Mouse (Mus musculus): ENCODE measurements around the gene Entpd4b.
"Not testable (repeated sequence)": the region's sequence is repeated elsewhere in the genome, so short reads cannot be mapped to it uniquely, and the experiment has no call there.

Entpd4b gene

DNA sequence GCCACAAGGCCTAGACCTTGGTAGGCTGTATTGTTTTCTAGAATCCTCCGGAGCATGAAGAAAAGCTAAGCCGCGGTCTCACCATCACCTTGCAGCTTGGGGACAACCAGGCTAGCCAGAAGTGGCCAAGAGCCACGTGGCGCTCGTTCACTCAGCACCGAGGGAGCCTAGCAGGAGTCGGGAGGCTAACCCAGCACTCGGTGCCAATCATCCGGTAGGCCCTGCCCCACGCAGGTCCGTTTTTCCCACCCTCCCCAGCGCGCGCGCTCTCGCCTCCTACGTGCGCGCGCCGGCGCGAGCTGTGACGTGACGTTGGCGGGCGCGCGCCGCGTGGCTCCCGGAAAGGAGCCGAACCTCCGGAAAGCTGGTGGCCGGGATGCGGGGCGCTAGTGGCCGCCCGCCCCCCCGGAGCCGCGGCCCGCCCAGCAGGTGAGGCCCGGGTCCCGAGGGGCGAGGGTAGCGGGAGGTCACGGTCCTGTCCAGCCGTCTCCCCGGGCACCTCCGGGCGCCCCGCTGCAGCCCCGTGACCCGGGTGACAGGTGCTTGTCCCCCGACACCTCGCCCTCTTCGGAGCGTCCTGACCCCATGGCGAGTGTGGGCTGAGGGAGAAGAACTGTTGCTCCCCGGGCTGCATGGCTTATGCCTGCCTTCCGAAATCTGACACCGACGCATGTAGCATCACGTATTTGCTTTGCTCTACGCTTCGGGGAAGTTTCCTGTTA is at the start of gene Entpd4b:
Entpd4b (plus strand) TSS at position 315 of the 722 bp plus-strand sequence.
- DNase-seq (ENCODE audit: low spot score), result not testable (repeated sequence)

DNA sequence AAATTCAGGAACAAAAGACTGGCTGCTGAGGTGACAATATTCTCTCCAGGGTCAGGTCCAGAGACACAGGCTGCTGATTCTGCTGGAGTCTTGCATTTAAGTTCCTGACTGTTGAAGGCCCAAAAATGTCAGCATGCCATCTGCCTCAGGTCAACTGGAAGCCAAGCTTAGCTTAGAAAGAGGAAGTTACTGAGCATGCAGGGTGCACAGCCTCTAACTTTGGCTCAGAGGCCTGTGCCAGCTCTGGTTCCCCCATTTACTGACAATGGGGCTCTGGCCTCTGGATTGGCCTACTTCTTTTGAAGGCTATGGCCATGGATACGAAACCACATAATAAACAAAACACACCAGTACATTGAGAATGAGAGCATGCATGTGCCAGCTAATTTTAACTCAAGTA is 48.2 kb upstream of the Entpd4b start:
- DNase-seq (ENCODE audit: low spot score), result not testable (repeated sequence)

DNA sequence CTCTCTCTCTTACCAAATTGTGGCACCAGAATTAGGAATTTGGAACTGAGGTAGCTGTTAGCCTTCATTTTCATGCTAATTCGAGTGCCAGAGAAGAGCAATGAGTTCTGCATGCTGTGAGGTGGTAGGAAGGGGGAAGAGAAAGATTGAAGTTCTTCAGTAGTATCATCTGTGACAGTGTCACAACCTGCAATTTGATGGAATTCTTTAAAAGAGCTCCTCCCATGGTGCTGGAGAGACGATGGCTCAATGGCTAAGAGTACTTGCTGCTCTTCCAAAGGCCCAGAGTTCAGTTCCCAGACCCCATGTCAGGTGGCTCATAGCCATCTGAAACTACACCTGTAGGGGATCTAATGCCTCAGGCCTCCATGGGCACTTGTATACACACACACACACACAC is 42.8 kb upstream of the Entpd4b start, which contains the start of gene Gm27179:
Gm27179 (minus strand) TSS at position 101 of the 400 bp plus-strand sequence.
- DNase-seq (ENCODE audit: low spot score), result not testable (repeated sequence)

DNA sequence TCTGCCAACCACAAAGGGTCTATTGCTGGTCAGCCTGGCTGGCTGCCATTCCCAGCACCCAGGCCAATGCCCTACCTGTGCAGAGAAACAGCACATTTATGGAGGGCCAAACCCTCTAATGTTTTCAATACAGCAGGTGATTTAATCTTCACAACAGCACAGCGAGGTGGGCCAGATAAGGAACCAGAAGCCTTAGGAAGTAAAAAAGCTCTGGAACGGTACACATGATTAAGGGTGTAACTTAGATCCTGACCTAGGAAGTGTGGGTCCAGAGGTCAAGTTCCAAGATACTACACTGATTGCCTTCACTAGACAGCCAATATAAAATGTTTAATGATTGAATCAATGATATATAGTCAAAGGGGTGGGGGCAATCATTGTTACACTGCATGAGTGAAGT is 34.4 kb upstream of the Entpd4b start:
- DNase-seq (ENCODE audit: low spot score), result not testable (repeated sequence)

DNA sequence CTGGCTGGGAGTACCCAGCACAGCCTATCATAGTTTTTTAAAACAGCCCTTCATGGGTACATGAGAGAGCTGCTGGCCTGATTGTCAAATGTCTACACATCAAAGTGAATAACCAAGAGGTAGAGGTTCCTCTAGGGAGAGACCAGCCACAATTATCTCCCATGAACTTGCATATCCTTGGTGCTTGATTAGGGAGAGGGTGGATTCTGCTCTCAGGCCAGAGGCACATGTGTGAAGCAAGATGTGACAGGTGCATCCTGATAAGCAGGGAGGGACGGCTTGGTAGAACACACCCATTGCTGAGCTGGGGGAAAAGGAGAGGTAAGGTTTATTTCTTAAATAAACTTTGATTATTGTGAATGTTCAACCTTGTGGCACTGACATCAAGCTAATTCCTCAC is 32.2 kb upstream of the Entpd4b start:
- not testable (repeated sequence) for DNase-seq (ENCODE audit: low spot score)

DNA sequence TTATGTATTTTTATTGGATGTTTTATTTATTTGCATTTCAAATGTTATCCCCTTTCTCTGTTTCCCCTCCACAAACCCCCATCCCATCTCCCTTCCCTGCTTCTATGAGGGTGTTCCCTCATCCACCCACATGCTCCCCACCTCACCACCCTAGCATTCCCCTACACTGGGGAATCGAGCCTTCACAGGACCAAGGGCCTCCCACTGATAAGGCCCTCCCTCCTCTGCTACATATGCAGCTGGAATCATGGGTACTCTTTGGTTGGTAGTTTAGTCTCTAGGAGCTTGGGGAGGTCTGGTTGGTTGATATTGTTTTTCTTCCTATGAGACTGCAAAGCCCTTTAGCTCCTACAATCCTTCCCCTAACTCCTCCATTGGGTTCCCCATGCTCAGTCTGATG is 29.0 kb upstream of the Entpd4b start:
- not testable (repeated sequence) for DNase-seq (ENCODE audit: low spot score)

DNA sequence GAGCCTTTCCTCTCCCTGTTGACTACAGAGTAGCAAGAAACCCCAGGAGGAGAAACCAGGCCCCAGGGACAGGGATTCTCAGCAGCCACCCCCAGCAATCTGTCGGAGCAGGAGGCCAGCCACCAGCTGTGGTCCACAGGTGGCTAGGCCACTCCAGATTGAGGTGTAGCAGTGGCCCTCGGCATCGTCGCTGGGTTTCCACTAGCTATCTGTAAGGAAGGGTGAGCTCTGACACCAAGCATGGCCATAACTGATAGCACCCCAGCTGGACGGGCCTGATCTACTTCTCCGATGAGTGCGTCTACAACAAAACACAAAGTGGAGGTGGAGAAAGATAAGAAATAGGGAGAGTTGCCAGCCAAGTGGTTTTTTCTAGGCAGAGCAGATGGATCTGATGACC is 18.7 kb upstream of the Entpd4b start:
- DNase-seq (ENCODE audit: low spot score), result not testable (repeated sequence)

DNA sequence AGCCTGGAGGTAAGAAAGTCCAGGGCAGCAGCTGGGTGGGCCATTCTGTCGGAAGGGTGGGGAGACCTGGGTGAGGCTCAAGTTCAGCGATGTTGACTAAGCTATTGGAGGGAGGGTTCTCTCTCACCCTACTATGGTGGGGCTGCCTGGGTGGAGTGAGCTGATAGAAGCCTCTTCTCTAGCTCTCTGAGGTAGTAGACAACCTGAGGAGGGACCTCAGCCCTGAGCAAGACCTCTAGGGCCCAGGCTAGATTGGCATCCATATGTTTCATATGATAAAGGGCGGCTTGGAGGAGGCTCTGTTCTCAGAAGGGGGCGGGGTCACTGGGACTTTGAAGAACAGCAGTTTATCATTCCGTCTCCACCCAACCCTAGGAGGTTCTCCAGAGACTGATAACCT is 15.1 kb upstream of the Entpd4b start:
- not testable (repeated sequence) for DNase-seq (ENCODE audit: low spot score)

DNA sequence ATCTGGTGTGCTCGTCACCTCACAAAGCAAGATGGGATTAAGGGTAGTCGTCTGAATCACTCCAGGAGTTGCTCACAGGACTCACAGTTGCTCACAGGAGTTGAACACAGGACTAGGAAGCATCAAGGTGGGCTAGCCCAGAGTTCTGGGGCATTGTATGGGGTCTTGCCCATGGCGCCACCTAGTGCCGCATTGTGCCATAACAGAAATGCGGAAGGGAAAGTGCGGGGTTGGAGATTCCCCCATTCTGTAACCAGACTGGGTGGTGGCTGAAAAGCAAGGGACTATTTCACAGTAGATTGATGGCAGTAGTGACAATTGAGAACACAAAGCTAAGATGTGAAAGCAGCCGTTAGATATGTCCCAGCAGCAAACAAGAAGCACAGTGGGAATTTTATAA is 12.5 kb upstream of the Entpd4b start:
- not testable (repeated sequence) for DNase-seq (ENCODE audit: low spot score)

DNA sequence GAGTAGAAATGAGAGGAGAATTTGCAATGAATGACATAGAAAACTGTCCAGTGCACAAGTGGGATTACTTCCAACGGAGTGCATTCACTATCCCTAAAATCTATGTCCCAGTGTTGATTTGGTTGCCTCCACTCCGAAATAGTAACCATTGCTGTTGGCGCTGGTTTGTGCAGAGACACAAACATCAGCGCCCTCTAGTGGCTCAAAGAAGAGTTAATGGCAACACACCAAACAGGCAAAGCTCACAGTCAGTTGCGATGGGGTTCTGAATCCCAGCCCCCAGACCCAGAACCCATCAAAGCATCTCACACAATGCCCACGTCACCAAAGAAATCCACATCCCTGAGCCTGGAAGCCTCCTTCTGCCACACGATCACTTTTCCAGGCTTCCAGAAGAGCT is 11.2 kb upstream of the Entpd4b start:
- not testable (repeated sequence) for DNase-seq (ENCODE audit: low spot score)

DNA sequence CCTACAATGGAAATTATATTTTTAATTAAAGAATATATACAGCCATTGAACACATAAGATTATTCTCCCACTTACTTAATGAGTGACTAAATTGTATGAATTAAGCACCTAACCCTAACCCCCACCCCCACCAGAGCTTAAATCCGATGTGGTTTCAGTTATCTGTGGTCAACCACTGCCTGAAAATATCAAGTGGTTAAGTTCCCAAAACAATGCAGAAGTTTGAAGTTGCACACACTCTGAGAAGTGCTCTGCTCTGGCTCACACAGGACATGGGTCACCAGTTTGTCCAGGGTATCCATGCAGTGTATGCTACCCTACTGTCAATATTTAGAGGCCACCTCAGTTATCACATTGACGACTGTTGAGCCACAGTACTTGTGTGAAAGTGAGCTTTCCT is 10.2 kb upstream of the Entpd4b start:
- not testable (repeated sequence) for DNase-seq (ENCODE audit: low spot score)

DNA sequence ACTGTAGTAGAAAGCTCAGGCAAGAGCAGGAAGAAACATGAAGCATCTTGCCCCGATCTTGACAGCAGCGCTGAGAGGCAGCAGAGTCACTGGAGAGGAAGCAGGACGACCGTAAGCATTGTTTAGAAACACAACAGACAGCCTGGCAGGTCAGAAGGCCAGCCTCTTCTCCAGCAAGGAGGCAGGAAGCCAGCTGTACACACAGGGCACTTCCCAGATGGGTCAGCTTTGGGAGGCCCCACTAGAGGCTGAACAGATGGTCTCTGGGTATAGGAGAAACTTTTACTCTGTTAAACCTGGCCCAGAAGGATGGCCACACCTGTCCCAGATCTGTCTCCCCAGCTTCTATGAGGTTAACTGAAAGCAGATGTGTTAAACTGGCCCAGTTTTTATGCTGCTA is 7.9 kb upstream of the Entpd4b start:
- DNase-seq (ENCODE audit: low spot score), result not testable (repeated sequence)

DNA sequence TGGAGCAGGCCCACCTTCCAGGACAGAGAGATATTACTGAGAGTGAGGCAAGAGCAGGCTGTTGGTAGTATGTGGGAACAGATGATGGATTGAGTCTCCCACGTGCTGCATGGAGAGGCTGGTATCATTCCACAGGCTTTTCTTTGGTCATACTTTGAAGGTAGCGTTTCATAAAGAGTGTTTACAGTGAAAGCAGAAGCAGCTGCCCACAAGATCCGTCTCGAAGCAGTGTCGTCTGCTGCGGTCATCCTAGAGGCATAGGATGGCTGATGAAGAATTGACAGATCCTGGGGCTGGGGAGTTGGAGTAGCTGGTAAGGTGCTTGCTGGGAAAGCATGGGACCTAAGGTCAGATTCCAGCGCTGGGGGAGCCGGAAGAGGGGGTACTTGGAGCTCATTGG is 1.6 kb downstream of the Entpd4b start:
- not testable (repeated sequence) for DNase-seq (ENCODE audit: low spot score)

DNA sequence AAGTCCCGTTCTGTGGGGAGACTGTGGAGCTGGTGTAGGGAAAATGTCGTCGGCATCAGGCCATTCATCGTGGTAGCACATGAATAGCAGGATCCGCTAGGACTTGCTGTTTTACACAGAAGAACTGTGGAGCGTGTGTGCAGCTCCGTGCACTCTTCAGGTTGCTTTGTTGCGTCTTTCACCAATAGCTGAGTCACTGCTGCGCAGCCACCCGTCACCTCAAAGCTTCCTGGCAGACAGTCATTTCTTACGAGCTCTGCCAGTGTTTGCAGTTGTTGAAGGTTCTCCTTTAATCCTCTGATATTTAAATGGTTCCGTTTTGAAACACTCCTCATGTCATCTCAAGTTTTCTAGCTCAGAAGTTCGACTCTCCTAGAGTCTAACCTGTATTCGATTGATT is 2.3 kb downstream of the Entpd4b start:
- not testable (repeated sequence) for DNase-seq (ENCODE audit: low spot score)

Data from left cerebral cortex, adult 11 months (tissue).